Mouse (Mus musculus): Measurements from ENCODE around the gene Mrpl19.

DNA sequence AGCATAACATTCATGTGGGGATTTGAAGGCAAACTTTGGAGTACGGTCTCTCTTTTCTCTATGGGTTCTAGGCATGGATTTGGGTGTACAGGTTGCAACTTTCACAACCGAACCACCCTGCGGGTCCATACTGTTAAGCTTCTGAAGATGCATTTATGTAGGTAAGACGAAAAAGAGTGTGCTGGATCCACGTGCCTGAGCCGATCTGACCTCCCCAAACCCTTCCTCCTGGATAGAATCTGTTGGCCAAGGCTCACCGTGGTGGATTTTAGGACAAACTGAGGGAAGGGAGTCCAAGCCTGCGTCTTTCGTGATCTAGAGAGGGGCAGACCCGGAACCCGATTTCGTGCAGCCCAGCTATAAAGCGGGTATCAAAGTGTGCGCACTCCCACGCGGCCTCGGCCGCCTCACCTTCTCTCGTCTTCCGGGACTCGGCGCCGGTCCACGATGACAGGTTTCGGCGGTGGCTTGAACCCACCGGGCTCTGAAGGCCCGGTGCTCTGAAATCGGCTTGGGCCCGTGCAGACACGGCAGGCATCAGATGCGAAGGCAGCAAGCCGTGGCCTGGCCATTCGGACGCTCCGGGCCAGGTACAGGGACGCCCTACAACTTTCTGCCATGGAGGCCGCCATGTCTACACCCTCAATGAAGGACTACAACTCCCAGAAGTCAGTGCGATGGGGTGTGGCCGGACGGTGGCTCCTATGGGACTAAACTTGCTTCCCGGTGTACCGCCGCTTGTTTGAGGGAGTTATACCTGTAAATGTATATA lies at the start of gene Mrpl19:
- no peak for TF ChIP-seq USF1 (IDR thresholded peaks at IDR 0.05; ENCODE audit: low read depth)
- no peak for TF ChIP-seq CTCF (IDR thresholded peaks at IDR 0.05; ENCODE audit: control insufficient read depth, insufficient read depth, insufficient read length)
- no peak for TF ChIP-seq MAX (IDR thresholded peaks at IDR 0.05)
- TF ChIP-seq MYOD1 (IDR thresholded peaks at IDR 0.05; ENCODE audit: control insufficient read depth, insufficient read length, low read depth), result no peak
- no peak for TF ChIP-seq MYOG (IDR thresholded peaks at IDR 0.05; ENCODE audit: control insufficient read depth, extremely low read depth, insufficient read length)
- no peak for TF ChIP-seq CEBPB (IDR thresholded peaks at IDR 0.05; ENCODE audit: low read depth)
- no peak for TF ChIP-seq FOSL1 (IDR thresholded peaks at IDR 0.05; ENCODE audit: insufficient read depth, low read length, poor library complexity, severe bottlenecking)

Data from C2C12 (cell line).